Mouse (Mus musculus): ENCODE results near the gene Gm614. TPM values are rescaled to one million over a fixed set of nuclear protein-coding genes. Genes with fewer than 3 reads are reported as not detected.

Gene Gm614
- polyA plus RNA-seq, 1 experiment from 2014 or later, result 0.23 TPM

Other genes starting within 250 kb of the Gm614 start
- gene Tex11, start 204.3 kb downstream of the Gm614 start, polyA plus RNA-seq (2018), result 0.04 TPM in 1 of 3 replicates, not detected in the others
- gene Slc7a3, start 178.0 kb downstream of the Gm614 start, polyA plus RNA-seq (2018), result not detected in 3 replicates
- 65.8 to 95.1 TPM (median 67.1 TPM) in 3 replicates for gene Snx12, start 41.4 kb downstream of the Gm614 start, polyA plus RNA-seq (2018)
- 8.1 to 15.6 TPM (median 9.5 TPM) in 3 replicates for gene Foxo4, start 9.5 kb downstream of the Gm614 start, polyA plus RNA-seq (2018)
- 107 to 237 TPM (median 204 TPM) in 3 replicates for gene Il2rg, start 4.3 kb upstream of the Gm614 start, polyA plus RNA-seq (2018)
- gene Gm20489, start 5.0 kb upstream of the Gm614 start, polyA plus RNA-seq (2018), result not detected in 3 replicates
- 35.4 to 43.8 TPM (median 41.3 TPM) in 3 replicates for gene Med12, start 10.0 kb upstream of the Gm614 start, polyA plus RNA-seq (2018)
- gene Nlgn3, start 35.2 kb upstream of the Gm614 start, polyA plus RNA-seq (2018), result not detected in 3 replicates
- not detected in 3 replicates for gene Gjb1, start 112.4 kb upstream of the Gm614 start, polyA plus RNA-seq (2018)
- 11.5 to 20.5 TPM (median 15.3 TPM) in 3 replicates for gene Zmym3, start 156.9 kb upstream of the Gm614 start, polyA plus RNA-seq (2018)
- gene Nono, start 165.3 kb upstream of the Gm614 start, polyA plus RNA-seq (2018), result 169 to 225 TPM (median 178 TPM) in 3 replicates
- gene Itgb1bp2, start 185.1 kb upstream of the Gm614 start, polyA plus RNA-seq (2018), result 0.35 TPM in 1 of 3 replicates, not detected in the others